11 mouse cellular contexts compared by ENCODE assay signal in genomic region chr9:18385782-18386181, GRCm38 (mm10). TPM values are rescaled to one million over a fixed set of nuclear protein-coding genes. Genes with fewer than 3 reads are reported as not detected.
DNase-seq lines count a peak whose midpoint lies in the region; ATAC-seq and TF ChIP-seq lines count a peak whose summit lies in the region.
"Had no signal": no experiment of that assay in that cellular context is flagged by ENCODE, and none has a peak within 500 bp of the region (broad histone marks: within the 10 kb centered on the region; RNA-seq: fewer than 3 reads in every experiment).

No protein-coding gene starts in this region.

- TF ChIP-seq CTCF in heart, postnatal 0 days (IDR thresholded peaks at IDR 0.05; ENCODE audit: low read depth): no peak

- no peak overlapping the region for H3K4me3 ChIP-seq in hindbrain, embryonic 10.5 days
- H3K4me3 ChIP-seq in hindbrain, embryonic 12.5 days: no peak overlapping the region
- peak overlapping the region; percentile 24 for H3K4me3 ChIP-seq in heart, postnatal 0 days (ENCODE audit: low read depth, low read length)
- H3K4me3 ChIP-seq: limb, embryonic 12.5 days had no signal

- H3K4me1 ChIP-seq in hindbrain, embryonic 10.5 days (replicated peaks): no peaks in the 10 kb centered on the region
- H3K4me1 ChIP-seq in hindbrain, embryonic 12.5 days: no peaks in the 10 kb centered on the region
- no peaks in the 10 kb centered on the region for H3K4me1 ChIP-seq in heart, postnatal 0 days (ENCODE audit: control insufficient read depth, insufficient read depth)

- no peaks in the 10 kb centered on the region for H3K27me3 ChIP-seq in hindbrain, embryonic 10.5 days (ENCODE audit: insufficient read depth, poor library complexity, severe bottlenecking)
- H3K27me3 ChIP-seq in hindbrain, embryonic 12.5 days: no peaks in the 10 kb centered on the region
- H3K27me3 ChIP-seq in heart, postnatal 0 days (ENCODE audit: control insufficient read depth, insufficient read depth, low read length): no peaks in the 10 kb centered on the region
- H3K27me3 ChIP-seq: limb, embryonic 12.5 days had no signal

- no peak overlapping the region for H3K9ac ChIP-seq in hindbrain, embryonic 12.5 days
- H3K9ac ChIP-seq in heart, postnatal 0 days (replicated peaks; ENCODE audit: low read depth, low read length): peak overlapping the region; percentile 42; the same call in 1 of the 2 replicates
- H3K9ac ChIP-seq: limb, embryonic 12.5 days had no signal

- H3K36me3 ChIP-seq in hindbrain, embryonic 10.5 days: no peaks in the 10 kb centered on the region
- H3K36me3 ChIP-seq in hindbrain, embryonic 12.5 days: no peaks in the 10 kb centered on the region
- no peaks in the 10 kb centered on the region for H3K36me3 ChIP-seq in heart, postnatal 0 days (replicated peaks; ENCODE audit: control insufficient read depth, insufficient read depth, low read length)
- H3K36me3 ChIP-seq: limb, embryonic 12.5 days had no signal

- no peak overlapping the region for H3K27ac ChIP-seq in hindbrain, embryonic 10.5 days
- H3K27ac ChIP-seq in hindbrain, embryonic 12.5 days: no peak overlapping the region
- H3K27ac ChIP-seq in heart, postnatal 0 days (ENCODE audit: low read depth): peak overlapping the region; percentile 57
- H3K27ac ChIP-seq: limb, embryonic 12.5 days had no signal

- no peak for ATAC-seq in hindbrain, embryonic 12.5 days (ENCODE audit: low FRiP score)
- ATAC-seq in heart, postnatal 0 days (ENCODE audit: insufficient read depth, low read depth): no peak
- ATAC-seq: CD4-positive, CD25-positive, alpha-beta regulatory T cell, adult 4 months had no signal

- no peaks in the 10 kb centered on the region for H3K9me3 ChIP-seq in hindbrain, embryonic 10.5 days
- 0 out of 2 replicates have a peak, but pooled peaks cover 2% of the 10 kb centered on the region for H3K9me3 ChIP-seq in hindbrain, embryonic 12.5 days (replicated peaks)
- no peaks in the 10 kb centered on the region for H3K9me3 ChIP-seq in heart, postnatal 0 days (replicated peaks; ENCODE audit: control insufficient read depth, low read length)
- H3K9me3 ChIP-seq: limb, embryonic 12.5 days had no signal

- WGBS in hindbrain, embryonic 10.5 days: 26% methylated on average over 6 of the region's 6 CpGs
- WGBS in hindbrain, embryonic 12.5 days: 29% methylated on average over 6 of the region's 6 CpGs
- 16% methylated on average over 6 of the region's 6 CpGs for WGBS in heart, postnatal 0 days

- no peak overlapping the region for H3K4me2 ChIP-seq in hindbrain, embryonic 12.5 days (replicated peaks)
- H3K4me2 ChIP-seq in heart, postnatal 0 days (ENCODE audit: low read depth, low read length): peak overlapping the region; percentile 37
- H3K4me2 ChIP-seq: limb, embryonic 12.5 days had no signal

- intact Hi-C loops in left cerebral cortex, postnatal 36 days (cut with DNase I): no loop called here

- DNase-seq in hindbrain, embryonic 10.5 days (ENCODE audit: low spot score): peak; percentile 14
- peak; percentile 28 for DNase-seq in embryo, embryonic 11 days
- DNase-seq in heart, postnatal 0 days (ENCODE audit: low spot score): no peak
- DNase-seq in lung, postnatal 10 days: peak; percentile 11
- DNase-seq in cerebellum, adult 18-20 months: no peak
- DNase-seq in thymus, postnatal 4 days: no peak
- no peak for DNase-seq in left cerebral cortex, postnatal 36 days (ENCODE audit: low spot score in 2 of 2)

- TF ChIP-seq EP300 in heart, postnatal 0 days (IDR thresholded peaks at IDR 0.05; ENCODE audit: low read depth): no peak

RNA-seq across cellular contexts. Expression of gene Naalad2, which starts 17.0 kb away (rescaled TPM):
- 1.0 and 1.1 TPM in 2 replicates for polyA plus RNA-seq in hindbrain, embryonic 10.5 days (2016; fragmentation: Nextera tagmentation; extraction: Ambion mirVana)
- polyA plus RNA-seq in hindbrain, embryonic 12.5 days (2016; fragmentation: Nextera tagmentation; extraction: Ambion mirVana): 2.8 and 2.9 TPM in 2 replicates
- 3.0 and 15.8 TPM in 2 replicates for total RNA-seq in heart, postnatal 0 days (2014; rRNA removed; ENCODE audit: low replicate concordance)
- 4.5 and 4.7 TPM in 2 replicates for polyA plus RNA-seq in heart, postnatal 0 days (2015; fragmentation: Nextera tagmentation; extraction: Ambion mirVana)
- 1 to 10 TPM in 1 of 2 experiments, under 1 TPM in 1; 0.39 to 1.7 TPM for total RNA-seq in left cerebral cortex, postnatal 36 days (2021)
- total RNA-seq: common myeloid progenitor, adult 5-6 weeks had no signal

RNA-seq across cellular contexts. Expression of gene Ubtfl1, which starts 18.4 kb away (rescaled TPM):
- not detected in 2 replicates for polyA plus RNA-seq in hindbrain, embryonic 10.5 days (2016; fragmentation: Nextera tagmentation; extraction: Ambion mirVana)
- polyA plus RNA-seq in hindbrain, embryonic 12.5 days (2016; fragmentation: Nextera tagmentation; extraction: Ambion mirVana): not detected in 2 replicates
- not detected in 2 replicates for total RNA-seq in heart, postnatal 0 days (2014; rRNA removed; ENCODE audit: low replicate concordance)
- polyA plus RNA-seq in heart, postnatal 0 days (2015; fragmentation: Nextera tagmentation; extraction: Ambion mirVana): not detected in 2 replicates
- not detected for total RNA-seq in left cerebral cortex, postnatal 36 days (2021)
- total RNA-seq: common myeloid progenitor, adult 5-6 weeks had no signal
- polyA plus RNA-seq: limb, embryonic 12.5 days had no signal

RNA-seq across cellular contexts. Expression of gene Mbd3l2, which starts 44.7 kb away (rescaled TPM):
- not detected in 2 replicates for polyA plus RNA-seq in hindbrain, embryonic 10.5 days (2016; fragmentation: Nextera tagmentation; extraction: Ambion mirVana)
- polyA plus RNA-seq in hindbrain, embryonic 12.5 days (2016; fragmentation: Nextera tagmentation; extraction: Ambion mirVana): not detected in 2 replicates
- not detected in 2 replicates for total RNA-seq in heart, postnatal 0 days (2014; rRNA removed; ENCODE audit: low replicate concordance)
- polyA plus RNA-seq in heart, postnatal 0 days (2015; fragmentation: Nextera tagmentation; extraction: Ambion mirVana): not detected in 2 replicates
- not detected for total RNA-seq in left cerebral cortex, postnatal 36 days (2021)
- total RNA-seq: common myeloid progenitor, adult 5-6 weeks had no signal
- polyA plus RNA-seq: CD4-positive, CD25-positive, alpha-beta regulatory T cell, adult 4 months; limb, embryonic 12.5 days had no signal

Comparison
In these comparisons a context has a peak if more than half of its experiments do, and no peak if none do; other contexts are left out.
1. DNase-seq: peak in hindbrain, embryonic 10.5 days (single experiment), embryo, embryonic 11 days (single experiment) and lung, postnatal 10 days (single experiment); none in heart, postnatal 0 days (single experiment), cerebellum, adult 18-20 months (0 of 2), thymus, postnatal 4 days (single experiment) and left cerebral cortex, postnatal 36 days (0 of 2).